Mouse (Mus musculus): Measurements from ENCODE around the gene Actn1. TPM values are rescaled to one million over a fixed set of nuclear protein-coding genes. Genes with fewer than 3 reads are reported as not detected.
"Not testable (repeated sequence)": the region's sequence is repeated elsewhere in the genome, so short reads cannot be mapped to it uniquely, and the experiment has no call there.

Gene Actn1
- polyA plus RNA-seq, 1 experiment from 2014 or later, result 34.6 TPM

DNA sequence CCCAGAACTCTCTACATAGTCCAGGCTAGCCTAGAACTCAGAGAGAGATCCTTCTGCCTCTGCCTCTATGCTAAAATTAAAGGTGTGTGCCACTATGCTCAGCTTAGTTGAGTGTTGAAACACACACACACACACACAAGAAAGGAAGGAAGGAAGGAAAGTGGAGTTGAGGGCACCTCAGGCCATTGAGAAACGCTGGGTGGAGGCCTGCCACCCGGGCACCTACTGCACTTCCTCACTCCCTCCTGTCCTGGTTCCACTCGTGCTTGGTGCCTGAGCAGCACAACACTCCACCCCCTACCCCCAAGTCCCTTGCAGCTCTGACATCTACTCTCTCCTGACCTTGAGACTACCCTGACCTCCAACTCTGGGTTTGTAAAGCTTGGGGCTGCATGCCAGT, 29.6 kb upstream of the Actn1 start:
- 84% methylated on average over 3 of the region's 3 CpGs for WGBS
- Histone ChIP-seq H3K4me1 (ENCODE audit: control insufficient read depth, insufficient read depth, low read length) (no peaks in the 10 kb centered on the region), H3K36me3 (replicated peaks; ENCODE audit: control insufficient read depth, insufficient read depth, low read depth, low read length) (no peaks in the 10 kb centered on the region), H3K27ac (replicated peaks; ENCODE audit: low read depth, low read length) (no peak overlapping the region), H3K9ac (replicated peaks; ENCODE audit: low read length) (no peak overlapping the region), H3K9me3 (replicated peaks; ENCODE audit: control insufficient read depth, low read length) (no peaks in the 10 kb centered on the region), H3K27me3 (ENCODE audit: control insufficient read depth, insufficient read depth, low read length) (no peaks in the 10 kb centered on the region), H3K4me3 (ENCODE audit: low read depth, low read length) (no peak overlapping the region), H3K4me2 (ENCODE audit: low read depth, low read length) (no peak overlapping the region)
- DNase-seq (ENCODE audit: low spot score) (no peak), ATAC-seq (replicated peaks; ENCODE audit: insufficient number of reproducible peaks, low FRiP score, low TSS enrichment, low read depth) (no peak)

DNA sequence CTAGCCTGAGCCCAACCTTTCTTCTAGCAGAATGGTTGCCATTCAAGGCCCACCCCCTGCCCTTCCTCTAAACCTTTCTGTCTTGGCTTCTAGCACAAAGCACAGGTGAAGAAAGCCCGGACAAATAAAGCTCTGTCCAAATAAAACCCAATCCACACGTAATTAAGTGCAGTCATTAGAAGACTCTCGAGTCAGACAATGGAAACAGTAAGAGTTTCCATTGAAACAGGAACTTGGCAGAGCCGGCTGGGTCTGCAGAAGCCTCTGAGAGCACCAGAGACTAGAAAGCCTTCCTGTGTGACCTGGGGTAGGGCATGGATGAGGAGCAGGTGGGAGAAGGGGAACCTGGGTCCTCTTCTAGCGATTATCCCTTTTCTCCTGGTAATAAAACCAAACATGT, 25.7 kb upstream of the Actn1 start:
- H3K9ac ChIP-seq (replicated peaks; ENCODE audit: low read length), result no peak overlapping the region
- H3K27ac ChIP-seq (replicated peaks; ENCODE audit: low read depth, low read length), result no peak overlapping the region
- no peak overlapping the region for H3K4me3 ChIP-seq (ENCODE audit: low read depth, low read length)
- WGBS, result 71% methylated on average over 5 of the region's 5 CpGs
- no peaks in the 10 kb centered on the region for H3K4me1 ChIP-seq (ENCODE audit: control insufficient read depth, insufficient read depth, low read length)
- H3K4me2 ChIP-seq (ENCODE audit: low read depth, low read length), result no peak overlapping the region
- DNase-seq (ENCODE audit: low spot score) (no peak), ATAC-seq (replicated peaks; ENCODE audit: insufficient number of reproducible peaks, low FRiP score, low TSS enrichment, low read depth) (no peak)
- H3K9me3 ChIP-seq (replicated peaks; ENCODE audit: control insufficient read depth, low read length), result no peaks in the 10 kb centered on the region
- no peaks in the 10 kb centered on the region for H3K27me3 ChIP-seq (ENCODE audit: control insufficient read depth, insufficient read depth, low read length)
- H3K36me3 ChIP-seq (replicated peaks; ENCODE audit: control insufficient read depth, insufficient read depth, low read depth, low read length), result no peaks in the 10 kb centered on the region

DNA sequence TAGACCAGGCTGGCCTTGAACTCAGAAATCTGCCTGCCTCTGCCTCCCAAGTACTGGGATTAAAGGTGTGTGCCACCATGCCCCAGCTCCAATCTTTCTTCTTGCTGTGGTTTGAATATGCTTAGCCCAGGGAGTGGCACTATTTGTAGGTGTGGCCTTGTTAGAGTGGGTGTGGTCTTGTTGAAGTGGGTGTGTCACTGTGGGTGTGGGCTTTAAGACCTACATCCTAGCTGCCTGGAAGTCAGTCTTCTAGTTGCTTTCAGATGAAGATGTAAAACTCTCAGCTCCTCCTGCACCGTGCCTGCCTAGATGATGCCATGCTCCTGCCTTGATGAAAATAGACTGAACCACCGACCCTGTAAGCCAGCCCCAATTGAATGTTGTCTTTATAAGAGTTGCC, 24.1 kb upstream of the Actn1 start:
- ATAC-seq (replicated peaks; ENCODE audit: insufficient number of reproducible peaks, low FRiP score, low TSS enrichment, low read depth); H3K9me3 ChIP-seq (replicated peaks; ENCODE audit: control insufficient read depth, low read length); H3K4me1 ChIP-seq (ENCODE audit: control insufficient read depth, insufficient read depth, low read length); DNase-seq (ENCODE audit: low spot score); H3K36me3 ChIP-seq (replicated peaks; ENCODE audit: control insufficient read depth, insufficient read depth, low read depth, low read length); H3K27ac ChIP-seq (replicated peaks; ENCODE audit: low read depth, low read length); H3K9ac ChIP-seq (replicated peaks; ENCODE audit: low read length); H3K4me3 ChIP-seq (ENCODE audit: low read depth, low read length); H3K27me3 ChIP-seq (ENCODE audit: control insufficient read depth, insufficient read depth, low read length); H3K4me2 ChIP-seq (ENCODE audit: low read depth, low read length): not testable (repeated sequence)
- WGBS, result 82% methylated on average over 2 of the region's 2 CpGs

DNA sequence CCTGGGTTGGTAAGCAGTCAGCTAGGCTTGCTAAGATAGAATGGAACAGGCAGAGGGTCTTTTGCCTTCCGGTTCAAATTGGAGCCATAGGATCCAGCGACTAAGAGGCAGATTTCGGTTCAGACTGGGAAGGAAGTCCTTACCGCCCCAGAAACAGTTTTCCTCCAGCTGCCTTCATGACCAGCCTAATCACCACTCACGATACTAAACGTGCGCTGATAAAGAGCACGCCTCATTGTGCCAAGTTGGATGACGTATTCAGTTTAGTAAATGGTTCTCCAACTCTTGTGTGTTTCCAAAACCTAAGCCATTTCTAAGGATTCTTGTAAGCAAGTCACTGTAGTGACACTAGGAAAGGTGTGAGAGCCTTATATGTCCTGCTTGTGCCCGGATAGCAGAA, 18.7 kb upstream of the Actn1 start:
- DNase-seq (ENCODE audit: low spot score) (no peak), ATAC-seq (replicated peaks; ENCODE audit: insufficient number of reproducible peaks, low FRiP score, low TSS enrichment, low read depth) (no peak)
- no peak overlapping the region for H3K27ac ChIP-seq (replicated peaks; ENCODE audit: low read depth, low read length)
- no peak overlapping the region for H3K9ac ChIP-seq (replicated peaks; ENCODE audit: low read length)
- WGBS, result 89% methylated on average over 10 of the region's 10 CpGs
- no peaks in the 10 kb centered on the region for H3K27me3 ChIP-seq (ENCODE audit: control insufficient read depth, insufficient read depth, low read length)
- H3K4me3 ChIP-seq (ENCODE audit: low read depth, low read length), result no peak overlapping the region
- no peaks in the 10 kb centered on the region for H3K9me3 ChIP-seq (replicated peaks; ENCODE audit: control insufficient read depth, low read length)
- no peak overlapping the region for H3K4me2 ChIP-seq (ENCODE audit: low read depth, low read length)
- no peaks in the 10 kb centered on the region for H3K36me3 ChIP-seq (replicated peaks; ENCODE audit: control insufficient read depth, insufficient read depth, low read depth, low read length)
- no peaks in the 10 kb centered on the region for H3K4me1 ChIP-seq (ENCODE audit: control insufficient read depth, insufficient read depth, low read length)

DNA sequence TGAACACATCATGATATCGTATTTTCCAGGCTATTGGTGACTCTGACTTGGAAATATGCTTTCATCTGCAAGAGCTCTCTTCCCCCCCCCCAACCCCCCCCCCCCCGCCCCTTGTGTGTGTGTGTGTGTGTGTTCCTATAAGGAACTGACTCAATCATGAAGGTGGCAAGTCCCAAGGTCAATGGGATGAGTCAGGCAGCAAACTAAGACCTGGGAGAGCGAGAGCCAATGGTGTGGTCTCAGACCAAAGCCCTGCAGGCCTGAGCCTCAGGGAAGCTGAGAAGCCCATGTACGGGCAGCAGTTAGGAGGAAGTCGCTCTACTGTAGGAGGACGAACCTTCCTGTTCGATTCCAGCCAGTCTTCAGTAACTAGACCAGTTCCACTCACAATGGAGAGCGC, 17.3 kb upstream of the Actn1 start:
- ATAC-seq (replicated peaks; ENCODE audit: insufficient number of reproducible peaks, low FRiP score, low TSS enrichment, low read depth), result no peak
- no peaks in the 10 kb centered on the region for H3K36me3 ChIP-seq (replicated peaks; ENCODE audit: control insufficient read depth, insufficient read depth, low read depth, low read length)
- no peaks in the 10 kb centered on the region for H3K9me3 ChIP-seq (replicated peaks; ENCODE audit: control insufficient read depth, low read length)
- WGBS, result 89% methylated on average over 7 of the region's 8 CpGs
- H3K4me3 ChIP-seq (ENCODE audit: low read depth, low read length), result no peak overlapping the region
- H3K4me1 ChIP-seq (ENCODE audit: control insufficient read depth, insufficient read depth, low read length), result no peaks in the 10 kb centered on the region
- no peak overlapping the region for H3K27ac ChIP-seq (replicated peaks; ENCODE audit: low read depth, low read length)
- no peak for DNase-seq (ENCODE audit: low spot score)
- H3K4me2 ChIP-seq (ENCODE audit: low read depth, low read length), result no peak overlapping the region
- H3K27me3 ChIP-seq (ENCODE audit: control insufficient read depth, insufficient read depth, low read length), result no peaks in the 10 kb centered on the region
- H3K9ac ChIP-seq (replicated peaks; ENCODE audit: low read length), result no peak overlapping the region

DNA sequence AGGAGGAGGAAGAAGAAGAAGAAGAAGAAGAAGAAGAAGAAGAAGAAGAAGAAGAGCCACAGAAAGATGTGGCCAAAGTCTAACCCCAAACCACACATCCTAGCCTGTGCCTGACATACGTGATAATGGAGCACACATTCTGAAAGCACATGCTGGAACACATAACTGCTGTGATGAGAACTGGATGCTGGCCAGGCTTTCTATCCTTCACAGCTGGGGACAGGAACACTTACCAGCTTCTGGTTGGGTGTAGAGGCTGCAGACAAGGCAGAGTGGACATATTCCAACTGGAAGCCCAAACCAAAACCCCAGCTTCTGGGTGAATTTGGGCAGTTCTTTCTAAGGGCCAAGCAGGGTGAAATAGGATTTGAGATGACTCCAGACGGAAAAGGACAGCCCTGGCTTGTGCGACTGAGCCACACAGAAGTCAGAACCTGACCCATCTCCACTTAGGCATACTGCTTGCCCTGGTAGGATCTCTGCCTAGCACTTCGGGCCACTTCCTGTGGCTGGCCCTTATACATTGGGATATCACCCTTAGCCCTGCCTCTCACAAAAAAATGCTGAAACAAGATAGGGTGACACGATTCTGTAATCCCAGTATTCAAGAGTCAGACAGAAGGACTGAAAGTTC, 15.1 kb upstream of the Actn1 start:
- Histone ChIP-seq H3K4me2 (ENCODE audit: low read depth, low read length) (no peak overlapping the region), H3K27me3 (ENCODE audit: control insufficient read depth, insufficient read depth, low read length) (no peaks in the 10 kb centered on the region), H3K9me3 (replicated peaks; ENCODE audit: control insufficient read depth, low read length) (no peaks in the 10 kb centered on the region), H3K27ac (replicated peaks; ENCODE audit: low read depth, low read length) (no peak overlapping the region), H3K9ac (replicated peaks; ENCODE audit: low read length) (no peak overlapping the region), H3K4me3 (ENCODE audit: low read depth, low read length) (no peak overlapping the region), H3K36me3 (replicated peaks; ENCODE audit: control insufficient read depth, insufficient read depth, low read depth, low read length) (no peaks in the 10 kb centered on the region), H3K4me1 (ENCODE audit: control insufficient read depth, insufficient read depth, low read length) (peaks cover 5% of the 10 kb centered on the region)
- WGBS, result 83% methylated on average over 5 of the region's 5 CpGs
- DNase-seq (ENCODE audit: low spot score), result no peak
- ATAC-seq (replicated peaks; ENCODE audit: insufficient number of reproducible peaks, low FRiP score, low TSS enrichment, low read depth), result no peak

DNA sequence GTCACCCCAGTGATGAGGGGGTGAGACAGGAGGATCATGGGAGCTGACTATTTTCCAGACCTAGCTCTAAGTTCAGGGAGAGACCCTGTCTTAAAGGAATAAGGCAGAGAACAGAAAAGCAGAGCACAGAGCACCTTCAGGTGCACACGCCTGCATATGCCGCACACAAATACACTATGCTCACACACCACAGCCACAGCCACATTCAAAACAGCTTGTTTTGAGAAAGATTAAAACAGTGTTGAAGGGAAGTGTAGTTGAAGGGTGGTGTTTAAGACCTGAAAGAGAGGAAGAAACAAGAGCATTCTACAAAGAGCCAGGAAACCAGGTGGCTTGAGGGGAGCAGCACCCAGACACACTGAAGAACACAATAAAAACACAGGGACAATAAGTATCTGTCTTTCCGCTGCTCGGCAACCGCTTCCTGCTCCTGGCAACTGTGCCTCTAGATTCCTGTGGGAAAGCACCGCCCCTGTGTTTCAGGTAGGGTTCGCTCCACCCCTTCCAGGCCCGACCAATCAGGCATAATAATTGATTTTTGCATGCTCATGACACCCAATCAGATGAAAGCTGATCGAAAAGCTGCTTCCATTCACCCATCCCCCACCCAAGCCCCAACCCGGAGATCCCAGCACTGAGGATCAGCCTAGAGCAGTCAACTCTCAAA, 13.0 kb upstream of the Actn1 start:
- Histone ChIP-seq H3K9ac (replicated peaks; ENCODE audit: low read length) (no peak overlapping the region), H3K36me3 (replicated peaks; ENCODE audit: control insufficient read depth, insufficient read depth, low read depth, low read length) (no peaks in the 10 kb centered on the region), H3K27ac (replicated peaks; ENCODE audit: low read depth, low read length) (no peak overlapping the region; the same call in 1 of the 2 replicates), H3K4me1 (ENCODE audit: control insufficient read depth, insufficient read depth, low read length) (peaks cover 5% of the 10 kb centered on the region), H3K9me3 (replicated peaks; ENCODE audit: control insufficient read depth, low read length) (no peaks in the 10 kb centered on the region), H3K27me3 (ENCODE audit: control insufficient read depth, insufficient read depth, low read length) (no peaks in the 10 kb centered on the region), H3K4me2 (ENCODE audit: low read depth, low read length) (peak overlapping the region; percentile 10; the same call in 1 of the 2 replicates), H3K4me3 (ENCODE audit: low read depth, low read length) (no peak overlapping the region)
- DNase-seq (ENCODE audit: low spot score), result peak; percentile 83
- WGBS, result 17% methylated on average over 10 of the region's 10 CpGs
- peak; percentile 76 for ATAC-seq (replicated peaks; ENCODE audit: insufficient number of reproducible peaks, low FRiP score, low TSS enrichment, low read depth)

DNA sequence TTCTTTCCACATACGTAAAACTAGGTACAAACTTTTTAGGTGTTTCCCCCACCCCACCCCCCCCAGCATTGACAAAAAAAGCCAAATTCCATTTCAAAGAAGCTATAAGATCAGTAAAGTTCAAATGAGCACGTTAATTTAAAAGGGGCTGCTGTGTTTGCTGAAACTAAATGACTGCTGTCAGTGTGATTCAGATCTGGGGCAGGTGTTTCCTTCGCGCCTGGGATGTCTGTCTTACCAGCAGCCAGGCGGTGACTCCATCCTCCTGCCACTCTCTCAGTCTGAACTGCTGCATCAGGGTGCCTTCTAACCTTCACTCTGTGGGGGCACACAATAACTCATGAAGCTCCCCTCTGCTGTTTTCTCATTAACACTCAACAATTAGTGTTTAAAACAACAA, 11.6 kb upstream of the Actn1 start:
- H3K27me3 ChIP-seq (ENCODE audit: control insufficient read depth, insufficient read depth, low read length), result no peaks in the 10 kb centered on the region
- H3K4me2 ChIP-seq (ENCODE audit: low read depth, low read length), result no peak overlapping the region
- no peaks in the 10 kb centered on the region for H3K36me3 ChIP-seq (replicated peaks; ENCODE audit: control insufficient read depth, insufficient read depth, low read depth, low read length)
- H3K4me3 ChIP-seq (ENCODE audit: low read depth, low read length), result no peak overlapping the region
- H3K4me1 ChIP-seq (ENCODE audit: control insufficient read depth, insufficient read depth, low read length), result peaks cover 5% of the 10 kb centered on the region
- no peak for DNase-seq (ENCODE audit: low spot score)
- no peaks in the 10 kb centered on the region for H3K9me3 ChIP-seq (replicated peaks; ENCODE audit: control insufficient read depth, low read length)
- H3K27ac ChIP-seq (replicated peaks; ENCODE audit: low read depth, low read length), result no peak overlapping the region
- no peak overlapping the region for H3K9ac ChIP-seq (replicated peaks; ENCODE audit: low read length)
- no peak for ATAC-seq (replicated peaks; ENCODE audit: insufficient number of reproducible peaks, low FRiP score, low TSS enrichment, low read depth)
- 18% methylated on average over 5 of the region's 5 CpGs for WGBS

Measured in embryonic facial prominence, embryonic 11.5 days (tissue).